Mouse (Mus musculus) spleen, embryonic (tissue): ENCODE data around the gene Neurod6.
"Not testable (repeated sequence)": the region's sequence is repeated elsewhere in the genome, so short reads cannot be mapped to it uniquely, and the experiment has no call there.

Experiments
- CTCF ChIA-PET: fragments of 350-600 bp; sonication (Branson Sonifier 250); formaldehyde crosslinking; loops from one replicate; lab custom pipeline; 2022; lab: Charles Lee

Neurod6 gene

GRCm38 (mm10) chr6:55680974-55681373 is at the start of gene Neurod6:
Gene Neurod6, minus strand, starts transcription at chr6:55681263.
- CTCF ChIA-PET, result no interaction called here

- CTCF ChIA-PET, result no interaction called here
Observed at GRCm38 (mm10) chr6:55717209-55717608, 36.1 kb upstream of the Neurod6 start.

GRCm38 (mm10) chr6:55715446-55715845 is 34.4 kb upstream of the Neurod6 start:
- CTCF ChIA-PET, result no interaction called here

- CTCF ChIA-PET, result not testable (repeated sequence)
Observed at GRCm38 (mm10) chr6:55710913-55711312, 29.9 kb upstream of the Neurod6 start.

- CTCF ChIA-PET, result no interaction called here
Observed at GRCm38 (mm10) chr6:55704759-55705104, 23.7 kb upstream of the Neurod6 start.

GRCm38 (mm10) chr6:55704061-55704758 is 23.1 kb upstream of the Neurod6 start:
- CTCF ChIA-PET, result no interaction called here

GRCm38 (mm10) chr6:55700392-55701386 is 19.6 kb upstream of the Neurod6 start:
- CTCF ChIA-PET, result no interaction called here

GRCm38 (mm10) chr6:55690015-55690531 is 9.0 kb upstream of the Neurod6 start:
- CTCF ChIA-PET, result no interaction called here

- CTCF ChIA-PET, result no interaction called here
Observed at GRCm38 (mm10) chr6:55683506-55683905, 2.4 kb upstream of the Neurod6 start.

GRCm38 (mm10) chr6:55682886-55683285 is 1.8 kb upstream of the Neurod6 start:
- CTCF ChIA-PET, result no interaction called here

- CTCF ChIA-PET, result no interaction called here
Observed at GRCm38 (mm10) chr6:55678571-55679185, 2.4 kb downstream of the Neurod6 start.

GRCm38 (mm10) chr6:55677326-55677725 is 3.7 kb downstream of the Neurod6 start:
- CTCF ChIA-PET, result no interaction called here

- CTCF ChIA-PET, result no interaction called here
Observed at GRCm38 (mm10) chr6:55676663-55677311, 4.3 kb downstream of the Neurod6 start.

- CTCF ChIA-PET, result no interaction called here
Observed at GRCm38 (mm10) chr6:55676141-55676662, 4.9 kb downstream of the Neurod6 start.

GRCm38 (mm10) chr6:55667801-55668200 is 13.3 kb downstream of the Neurod6 start:
- CTCF ChIA-PET, result no interaction called here

- CTCF ChIA-PET, result no interaction called here
Observed at GRCm38 (mm10) chr6:55661126-55661915, 19.7 kb downstream of the Neurod6 start.

GRCm38 (mm10) chr6:55649996-55650395 is 31.1 kb downstream of the Neurod6 start:
- CTCF ChIA-PET, result no interaction called here

- CTCF ChIA-PET, result no interaction called here
Observed at GRCm38 (mm10) chr6:55649581-55649980, 31.5 kb downstream of the Neurod6 start.

- CTCF ChIA-PET, result no interaction called here
Observed at GRCm38 (mm10) chr6:55648886-55649285, 32.2 kb downstream of the Neurod6 start.

- CTCF ChIA-PET, result no interaction called here
Observed at GRCm38 (mm10) chr6:55647771-55648280, 33.2 kb downstream of the Neurod6 start.
